Mouse (Mus musculus) lung, postnatal 0 days (tissue): ENCODE measurements around the gene Tctex1d2. TPM values are rescaled to one million over a fixed set of nuclear protein-coding genes. Genes with fewer than 3 reads are reported as not detected.
A peak's percentile ranks its signal among the peaks of the same experiment; 100 is the strongest.

Experiments
- ATAC-seq: fragments of 200-750 bp; cut with Nextera tagmentation; 2 replicates; pipeline ENCODE4 v1.8.0; 2017; ENCODE audit warnings: moderate library complexity
- DNase-seq: peaks from one replicate; pipeline ENCODE4 v3.0.0-alpha.2; 2016; ENCODE audit warnings: low spot score
- H3K27ac ChIP-seq: fragments of 300-500 bp; sonication (generic); 2 replicates; pipeline ENCODE4 v1.5.1; 2014; ENCODE audit warnings: antibody characterized with exemption, mild to moderate bottlenecking, low read length, mixed read lengths
- H3K27me3 ChIP-seq: fragments of 300-500 bp; sonication (generic); replicated peaks from 2 replicates; pipeline ENCODE4 v1.6.1; 2014; ENCODE audit warnings: low read length, mixed read lengths; ENCODE audit not compliant: insufficient read depth
- H3K36me3 ChIP-seq: fragments of 300-500 bp; sonication (generic); 2 replicates; pipeline ENCODE4 v1.6.1; 2014; ENCODE audit warnings: low read length, mixed read lengths; ENCODE audit not compliant: insufficient read depth
- H3K4me1 ChIP-seq: fragments of 300-500 bp; sonication (generic); 2 replicates; pipeline ENCODE4 v1.6.1; 2014; ENCODE audit warnings: antibody characterized with exemption, low read depth, low read length, mixed read lengths; ENCODE audit not compliant: insufficient read depth
- H3K4me2 ChIP-seq: fragments of 300-500 bp; sonication (generic); replicated peaks from 2 replicates; pipeline ENCODE4 v1.6.1; 2014; ENCODE audit warnings: low read depth, mild to moderate bottlenecking, low read length, moderate library complexity, mixed read lengths
- H3K4me3 ChIP-seq: fragments of 300-500 bp; sonication (generic); 2 replicates; pipeline ENCODE4 v1.5.1; 2014; ENCODE audit warnings: low read depth, low read length
- H3K9ac ChIP-seq: fragments of 300-500 bp; sonication (generic); replicated peaks from 2 replicates; pipeline ENCODE4 v1.6.1; 2014; ENCODE audit warnings: low read depth, mild to moderate bottlenecking
- H3K9me3 ChIP-seq: fragments of 300-500 bp; sonication (generic); 2 replicates; pipeline ENCODE4 v1.6.1; 2016; ENCODE audit warnings: low read length, mixed read lengths
- CTCF ChIP-seq: IDR thresholded peaks from 2 replicates; pipeline ENCODE4 v1.5.1; 2016; ENCODE audit warnings: antibody characterized with exemption, mild to moderate bottlenecking
- EP300 ChIP-seq: IDR thresholded peaks from 2 replicates; pipeline ENCODE4 v1.6.1; 2016; ENCODE audit warnings: antibody characterized with exemption, mild to moderate bottlenecking, control low read depth
- WGBS: fragments of 180-500 bp; shearing (Covaris S2); extraction: QIAGEN DNeasy Blood & Tissue Kit; methylation state at CpG from one replicate; pipeline ENCODE4 v1.1.7; 2014; 5-methylcytosine and 5-hydroxymethylcytosine counted together
- polyA plus RNA-seq: library from polyadenylated mRNA; unstranded; fragments of >200 nt; fragmentation: Nextera tagmentation; extraction: Ambion mirVana; gene quantifications from 2 replicates; pipeline ENCODE4 v1.2.1, GENCODE M21; 2015

Tctex1d2 gene
- polyA plus RNA-seq, 1 experiment from 2014 or later = 24.0 TPM

GRCm38 (mm10) chr16:32457589-32458386, 38.3 kb downstream of the Tctex1d2 start:
- Histone ChIP-seq H3K27ac (no peak overlapping the region), H3K9ac (no peak overlapping the region), H3K4me3 (no peak overlapping the region), H3K4me2 (no peak overlapping the region), H3K9me3 (no peaks in the 10 kb centered on the region), H3K36me3 (peaks cover 21% of the 10 kb centered on the region), H3K4me1 (no peaks in the 10 kb centered on the region), H3K27me3 (no peaks in the 10 kb centered on the region)
- TF ChIP-seq EP300 (no peak), CTCF (peak; percentile 79)
- ATAC-seq = peak; percentile 57; the same call in 1 of the 2 replicates
- peak; percentile 81 for DNase-seq
- WGBS = 56% methylated on average over 10 of the region's 10 CpGs

DNA sequence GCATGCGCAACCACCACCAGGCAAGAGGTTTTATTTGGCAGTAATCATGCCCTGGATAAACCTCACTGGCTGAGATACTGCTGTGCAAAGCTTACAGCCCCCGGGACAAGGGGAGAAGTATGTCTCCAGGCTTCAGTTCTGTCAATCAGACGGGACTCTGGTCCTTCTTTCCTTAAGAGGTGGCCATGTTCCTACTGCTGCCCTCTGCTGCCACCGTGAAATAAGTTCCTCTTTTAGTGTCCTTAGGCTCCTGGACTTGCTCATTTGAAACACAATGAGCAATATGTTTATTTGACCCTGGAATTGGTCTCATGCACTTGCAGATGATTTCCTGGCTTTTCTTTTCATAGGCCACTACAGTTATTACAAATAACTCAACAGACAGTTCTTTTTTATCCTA, 41.0 kb downstream of the Tctex1d2 start:
- DNase-seq = peak; percentile 36
- 56% methylated on average over 4 of the region's 4 CpGs for WGBS

DNA sequence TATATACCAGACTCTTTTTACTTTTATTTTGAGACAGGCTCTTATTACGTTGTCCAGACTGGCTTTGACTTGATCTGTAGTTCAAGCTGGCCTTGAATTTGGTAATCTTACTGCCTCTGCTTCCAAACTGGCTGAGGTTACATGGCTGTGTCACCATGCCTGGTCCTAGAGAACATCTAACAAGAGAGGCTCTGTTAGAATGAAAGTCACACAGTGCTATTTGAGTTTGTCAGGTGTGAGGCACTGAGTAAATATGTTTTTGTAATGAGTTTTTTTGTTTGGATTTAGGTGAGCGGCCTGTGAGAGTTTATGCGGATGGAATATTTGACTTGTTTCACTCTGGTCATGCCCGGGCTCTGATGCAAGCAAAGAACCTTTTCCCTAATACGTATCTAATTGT, 42.2 kb downstream of the Tctex1d2 start:
- Histone ChIP-seq H3K27me3 (no peaks in the 10 kb centered on the region), H3K4me1 (no peaks in the 10 kb centered on the region), H3K4me3 (no peak overlapping the region), H3K27ac (no peak overlapping the region), H3K9ac (no peak overlapping the region), H3K36me3 (peaks cover 19% of the 10 kb centered on the region), H3K4me2 (no peak overlapping the region), H3K9me3 (no peaks in the 10 kb centered on the region)
- WGBS = 88% methylated on average over 5 of the region's 5 CpGs
- no peak for DNase-seq
- ATAC-seq = no peak
- TF ChIP-seq EP300 (no peak), CTCF (no peak)

More for the DNA sequence above, 41.0 kb downstream of the Tctex1d2 start:
- H3K9ac ChIP-seq = no peak overlapping the region
- H3K4me1 ChIP-seq = no peaks in the 10 kb centered on the region
- no peak overlapping the region for H3K27ac ChIP-seq
- no peak overlapping the region for H3K4me3 ChIP-seq
- no peak for TF ChIP-seq EP300
- peak; percentile 45 for TF ChIP-seq CTCF
- H3K36me3 ChIP-seq = peaks cover 19% of the 10 kb centered on the region
- no peak overlapping the region for H3K4me2 ChIP-seq
- H3K27me3 ChIP-seq = no peaks in the 10 kb centered on the region
- ATAC-seq = no peak
- H3K9me3 ChIP-seq = no peaks in the 10 kb centered on the region

- H3K9ac ChIP-seq = no peak overlapping the region
- DNase-seq (no peak), ATAC-seq (no peak)
- no peaks in the 10 kb centered on the region for H3K27me3 ChIP-seq
- TF ChIP-seq EP300 (no peak), CTCF (no peak)
- H3K4me1 ChIP-seq = no peaks in the 10 kb centered on the region
- 92% methylated on average over 16 of the region's 16 CpGs for WGBS
- no peaks in the 10 kb centered on the region for H3K9me3 ChIP-seq
- no peak overlapping the region for H3K4me3 ChIP-seq
- no peak overlapping the region for H3K27ac ChIP-seq
- H3K36me3 ChIP-seq = peaks cover 24% of the 10 kb centered on the region
- no peak overlapping the region for H3K4me2 ChIP-seq
Measured at GRCm38 (mm10) chr16:32462950-32463349, 43.4 kb downstream of the Tctex1d2 start.

GRCm38 (mm10) chr16:32463426-32463825, 43.9 kb downstream of the Tctex1d2 start:
- H3K9me3 ChIP-seq = no peaks in the 10 kb centered on the region
- H3K4me3 ChIP-seq = no peak overlapping the region
- H3K9ac ChIP-seq = no peak overlapping the region
- no peak overlapping the region for H3K27ac ChIP-seq
- TF ChIP-seq EP300 (no peak), CTCF (no peak)
- 83% methylated on average over 2 of the region's 2 CpGs for WGBS
- no peaks in the 10 kb centered on the region for H3K27me3 ChIP-seq
- ATAC-seq (no peak), DNase-seq (no peak)
- H3K4me2 ChIP-seq = no peak overlapping the region
- H3K36me3 ChIP-seq = peaks cover 24% of the 10 kb centered on the region
- H3K4me1 ChIP-seq = no peaks in the 10 kb centered on the region

- H3K27ac ChIP-seq = no peak overlapping the region
- DNase-seq = no peak
- peaks cover 26% of the 10 kb centered on the region for H3K36me3 ChIP-seq
- no peaks in the 10 kb centered on the region for H3K9me3 ChIP-seq
- 0% methylated on average over 1 of the region's 1 CpGs for WGBS
- no peak for ATAC-seq
- TF ChIP-seq CTCF (no peak), EP300 (no peak)
- H3K27me3 ChIP-seq = no peaks in the 10 kb centered on the region
- no peaks in the 10 kb centered on the region for H3K4me1 ChIP-seq
- H3K4me3 ChIP-seq = no peak overlapping the region
- no peak overlapping the region for H3K9ac ChIP-seq
- no peak overlapping the region for H3K4me2 ChIP-seq
Measured at GRCm38 (mm10) chr16:32464908-32465307, 45.4 kb downstream of the Tctex1d2 start.
